28 mouse cellular contexts compared by ENCODE assay signal in the genomic region with DNA sequence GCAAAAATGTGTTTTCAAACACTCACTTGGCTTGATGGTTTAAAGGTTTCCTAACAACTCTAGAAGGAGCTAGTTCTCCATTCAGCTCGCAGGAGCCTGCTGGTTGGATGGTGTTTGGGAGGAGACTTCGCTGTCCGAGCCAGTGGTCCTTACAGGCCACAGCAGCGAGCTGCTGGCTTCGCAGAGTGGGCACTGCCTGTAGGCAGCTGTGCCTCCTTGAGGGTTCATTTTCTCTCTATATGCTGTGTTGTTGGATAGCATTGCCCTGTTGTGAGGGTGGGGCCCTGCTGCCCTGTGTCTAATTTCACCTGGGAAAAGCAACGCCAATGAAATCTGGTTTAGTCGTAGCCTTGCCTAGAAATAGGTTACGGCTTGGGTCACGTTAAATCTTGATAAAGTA. TPM values are rescaled to one million over a fixed set of nuclear protein-coding genes. Genes with fewer than 3 reads are reported as not detected.
"Had no signal": no experiment of that assay in that cellular context is flagged by ENCODE, and none has a peak within 500 bp of the region (broad histone marks: within the 10 kb centered on the region; RNA-seq: fewer than 3 reads in every experiment).

No protein-coding gene starts in this region.

- H3K27ac ChIP-seq: limb, embryonic 10.5 days; limb, embryonic 12.5 days; limb, embryonic 13.5 days; limb, embryonic 15.5 days; liver, embryonic 12.5 days; liver, embryonic 13.5 days; liver, embryonic 14.5 days; liver, embryonic 15.5 days; lung, embryonic 15.5 days; macrophage; midbrain, embryonic 10.5 days; midbrain, embryonic 12.5 days; midbrain, embryonic 13.5 days; midbrain, embryonic 15.5 days had no signal

- H3K4me3 ChIP-seq: limb, embryonic 10.5 days; limb, embryonic 12.5 days; limb, embryonic 13.5 days; limb, embryonic 15.5 days; liver, embryonic 12.5 days; liver, embryonic 13.5 days; liver, embryonic 15.5 days; lung, embryonic 15.5 days; megakaryocyte, embryonic 14.5 days; midbrain, embryonic 10.5 days; midbrain, embryonic 12.5 days; midbrain, embryonic 13.5 days; midbrain, embryonic 15.5 days; myocyte had no signal

- DNase-seq: left cerebral cortex, postnatal 4 days; liver; liver, embryonic 13.5 days; liver, postnatal 0 days; lung, adult 18-20 months; lung, adult 2 months; lung, embryonic 14.5 days; lung, postnatal 10 days; lung, postnatal 14 days; lung, postnatal 36 days; lung, postnatal 4 days; midbrain, embryonic 14.5 days had no signal

RNA-seq across cellular contexts. Expression of gene Rbm20, which starts 29.8 kb away (rescaled TPM):
- total RNA-seq: monocyte, adult 5-6 weeks had no signal
- polyA plus RNA-seq: macrophage had no signal

RNA-seq across cellular contexts. Expression of gene Nutf2-ps1, which starts 58.4 kb away (rescaled TPM):
- total RNA-seq: monocyte, adult 5-6 weeks had no signal
